Mouse (Mus musculus) intestine, embryonic 15.5 days (tissue): ENCODE data around the gene Cybb. TPM values are rescaled to one million over a fixed set of nuclear protein-coding genes. Genes with fewer than 3 reads are reported as not detected.

Experiments
- ATAC-seq: fragments of 200-750 bp; cut with Nextera tagmentation; 2 replicates; pipeline ENCODE4 v1.8.0; 2017; ENCODE audit warnings: moderate TSS enrichment, moderate library complexity
- H3K27ac ChIP-seq: fragments of 300-500 bp; sonication (generic); 2 replicates; pipeline ENCODE4 v1.5.1; 2015; ENCODE audit warnings: mild to moderate bottlenecking, inconsistent platforms
- H3K27me3 ChIP-seq: fragments of 300-500 bp; sonication (generic); replicated peaks from 2 replicates; pipeline ENCODE4 v1.6.1; 2015; ENCODE audit warnings: inconsistent platforms
- H3K36me3 ChIP-seq: fragments of 300-500 bp; sonication (generic); 2 replicates; pipeline ENCODE4 v1.6.1; 2015; ENCODE audit warnings: inconsistent platforms
- H3K4me1 ChIP-seq: fragments of 300-500 bp; sonication (generic); replicated peaks from 2 replicates; pipeline ENCODE4 v1.6.1; 2015; ENCODE audit warnings: inconsistent platforms
- H3K4me2 ChIP-seq: fragments of 300-500 bp; sonication (generic); replicated peaks from 2 replicates; pipeline ENCODE4 v1.6.1; 2015; ENCODE audit warnings: mild to moderate bottlenecking, inconsistent platforms
- H3K4me3 ChIP-seq: fragments of 300-500 bp; sonication (generic); replicated peaks from 2 replicates; pipeline ENCODE4 v1.5.1; 2015; ENCODE audit warnings: inconsistent platforms
- H3K9ac ChIP-seq: fragments of 300-500 bp; sonication (generic); 2 replicates; pipeline ENCODE4 v1.6.1; 2015; ENCODE audit warnings: inconsistent platforms
- H3K9me3 ChIP-seq: fragments of 300-500 bp; sonication (generic); 2 replicates; pipeline ENCODE4 v1.6.1; 2016; ENCODE audit warnings: inconsistent platforms
- WGBS: fragments of 180-500 bp; shearing (Covaris S2); methylation state at CpG from one replicate; pipeline ENCODE4 v1.1.7; 2015; 5-methylcytosine and 5-hydroxymethylcytosine counted together
- polyA plus RNA-seq: library from polyadenylated mRNA; unstranded; fragments of >200 nt; fragmentation: Nextera tagmentation; extraction: Ambion mirVana; gene quantifications from 2 replicates; pipeline ENCODE4 v1.2.1, GENCODE M21; 2015

The Cybb gene
- polyA plus RNA-seq, 1 experiment from 2014 or later = 4.2 TPM

DNA sequence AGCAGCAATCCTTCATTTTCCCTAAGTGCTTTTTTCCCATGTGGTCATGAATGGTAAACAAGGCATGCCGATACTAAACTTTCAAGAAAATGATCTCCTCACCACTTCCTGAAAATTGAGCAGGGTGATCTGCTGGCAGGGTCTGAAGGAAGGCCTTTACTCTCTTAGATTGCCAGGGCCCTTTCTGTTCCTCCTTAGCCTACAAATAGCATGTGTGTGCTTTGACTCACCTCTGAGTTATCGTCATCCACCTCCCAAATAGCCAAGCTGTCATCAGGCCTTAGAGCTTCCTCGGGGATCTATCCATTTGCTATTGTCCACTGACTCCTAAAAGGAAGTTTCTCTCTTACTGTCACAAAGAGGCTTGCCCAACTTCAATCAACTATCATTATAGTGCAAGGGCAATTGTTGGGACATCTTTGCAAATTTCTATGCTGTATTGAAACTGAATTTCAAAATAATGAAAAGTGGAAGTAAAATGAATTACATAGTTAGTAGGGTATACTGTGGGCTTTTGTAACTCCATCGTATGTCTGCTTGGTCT is 27.1 kb downstream of the Cybb start:
- no peak overlapping the region for H3K4me3 ChIP-seq
- no peaks in the 10 kb centered on the region for H3K4me1 ChIP-seq
- ATAC-seq = no peak
- 80% methylated on average over 4 of the region's 4 CpGs for WGBS
- no peaks in the 10 kb centered on the region for H3K27me3 ChIP-seq
- no peaks in the 10 kb centered on the region for H3K36me3 ChIP-seq
- H3K4me2 ChIP-seq = no peak overlapping the region
- no peak overlapping the region for H3K27ac ChIP-seq
- H3K9ac ChIP-seq = no peak overlapping the region
- H3K9me3 ChIP-seq = no peaks in the 10 kb centered on the region

DNA sequence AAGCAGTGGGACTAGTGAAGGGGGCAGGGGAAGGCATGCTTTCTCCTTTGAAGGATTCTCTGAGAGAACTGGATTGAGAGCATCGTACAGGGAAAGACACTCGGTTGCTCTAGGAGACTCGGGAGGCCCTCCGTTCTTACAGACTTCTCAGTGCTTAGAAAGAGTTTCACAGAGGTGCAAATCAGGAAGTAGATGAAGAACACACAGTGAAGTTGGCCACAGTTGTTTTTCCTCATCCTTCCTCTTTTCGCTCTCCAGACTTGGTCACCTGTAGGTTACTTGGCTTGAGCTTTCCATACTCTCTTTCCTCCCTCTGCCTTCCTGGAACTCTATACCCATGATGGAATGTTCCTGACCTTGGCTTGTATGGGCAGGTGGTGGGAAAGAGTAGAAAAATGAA is 35.2 kb downstream of the Cybb start:
- no peak overlapping the region for H3K4me2 ChIP-seq
- no peak overlapping the region for H3K27ac ChIP-seq
- no peaks in the 10 kb centered on the region for H3K27me3 ChIP-seq
- WGBS = 91% methylated on average over 5 of the region's 5 CpGs
- H3K9ac ChIP-seq = no peak overlapping the region
- no peaks in the 10 kb centered on the region for H3K9me3 ChIP-seq
- no peaks in the 10 kb centered on the region for H3K36me3 ChIP-seq
- H3K4me3 ChIP-seq = no peak overlapping the region
- no peaks in the 10 kb centered on the region for H3K4me1 ChIP-seq
- no peak for ATAC-seq

DNA sequence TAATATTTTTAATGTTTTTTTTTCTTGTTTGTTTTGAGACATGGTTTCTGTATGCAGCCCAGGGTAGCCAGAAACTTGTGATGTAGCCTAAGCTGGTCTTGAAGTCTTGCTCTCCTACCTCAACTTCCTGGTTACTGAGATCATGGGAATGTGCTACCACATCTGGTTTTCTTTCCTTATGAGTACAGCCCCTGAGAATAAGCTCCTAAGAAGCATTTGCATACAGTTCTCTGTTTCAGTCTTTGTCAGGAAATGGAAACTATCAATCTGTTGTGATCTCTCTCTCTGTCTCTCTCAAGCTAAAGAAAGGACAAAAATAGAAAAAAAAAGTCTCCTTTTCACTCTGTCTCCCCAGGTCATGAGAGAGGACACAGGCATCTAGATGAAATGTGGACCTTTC is 40.3 kb downstream of the Cybb start:
- Histone ChIP-seq H3K4me2 (no peak overlapping the region), H3K27me3 (no peaks in the 10 kb centered on the region), H3K9me3 (no peaks in the 10 kb centered on the region), H3K4me1 (no peaks in the 10 kb centered on the region), H3K4me3 (no peak overlapping the region), H3K27ac (no peak overlapping the region), H3K36me3 (no peaks in the 10 kb centered on the region), H3K9ac (no peak overlapping the region)
- no peak for ATAC-seq

DNA sequence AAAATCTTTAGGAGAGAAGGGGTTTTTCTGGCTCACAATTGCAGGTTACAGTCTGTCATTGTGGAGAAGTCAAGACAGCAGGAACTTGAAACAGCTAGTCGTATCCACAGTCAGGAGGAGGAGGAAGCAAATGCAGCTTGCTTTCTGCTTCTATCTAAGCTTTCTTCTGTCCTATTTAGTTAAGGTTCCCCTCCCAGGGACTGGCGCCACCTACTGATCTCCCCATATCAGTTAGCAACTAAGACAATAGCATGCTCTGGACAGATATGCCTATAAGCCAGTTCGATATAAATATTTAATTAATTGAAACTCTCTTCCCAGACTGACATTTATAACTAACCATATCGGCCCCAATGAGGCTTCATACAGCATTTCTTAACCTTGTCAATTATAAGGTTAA is 46.5 kb downstream of the Cybb start:
- Histone ChIP-seq H3K4me2 (no peak overlapping the region), H3K9me3 (no peaks in the 10 kb centered on the region), H3K27me3 (no peaks in the 10 kb centered on the region), H3K36me3 (no peaks in the 10 kb centered on the region), H3K4me1 (no peaks in the 10 kb centered on the region), H3K9ac (no peak overlapping the region), H3K27ac (no peak overlapping the region), H3K4me3 (no peak overlapping the region)
- WGBS = 66% methylated on average over 4 of the region's 4 CpGs
- ATAC-seq = no peak

DNA sequence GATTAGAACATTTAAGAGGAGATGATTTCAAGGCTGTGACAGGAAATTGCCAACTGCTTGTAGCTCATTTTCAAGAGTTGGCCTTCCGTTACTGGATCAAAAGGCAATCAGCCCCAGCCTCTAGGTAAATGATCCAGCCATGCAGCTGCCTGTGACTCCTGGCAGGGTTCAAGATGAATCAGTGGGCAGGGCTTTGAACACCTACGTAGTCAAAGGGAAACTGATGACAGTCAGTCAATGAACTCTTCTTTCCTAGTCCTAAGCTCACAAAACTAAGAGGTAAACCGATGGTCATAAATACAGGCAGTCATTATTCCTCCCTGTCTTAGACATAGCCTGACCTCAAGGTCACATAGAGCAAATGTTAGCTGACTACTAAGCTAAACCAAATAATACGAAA is 47.0 kb downstream of the Cybb start:
- Histone ChIP-seq H3K9me3 (no peaks in the 10 kb centered on the region), H3K27me3 (no peaks in the 10 kb centered on the region), H3K4me1 (no peaks in the 10 kb centered on the region), H3K36me3 (no peaks in the 10 kb centered on the region), H3K4me2 (no peak overlapping the region), H3K27ac (no peak overlapping the region), H3K4me3 (no peak overlapping the region), H3K9ac (no peak overlapping the region)
- 65% methylated on average over 4 of the region's 4 CpGs for WGBS
- ATAC-seq = no peak

DNA sequence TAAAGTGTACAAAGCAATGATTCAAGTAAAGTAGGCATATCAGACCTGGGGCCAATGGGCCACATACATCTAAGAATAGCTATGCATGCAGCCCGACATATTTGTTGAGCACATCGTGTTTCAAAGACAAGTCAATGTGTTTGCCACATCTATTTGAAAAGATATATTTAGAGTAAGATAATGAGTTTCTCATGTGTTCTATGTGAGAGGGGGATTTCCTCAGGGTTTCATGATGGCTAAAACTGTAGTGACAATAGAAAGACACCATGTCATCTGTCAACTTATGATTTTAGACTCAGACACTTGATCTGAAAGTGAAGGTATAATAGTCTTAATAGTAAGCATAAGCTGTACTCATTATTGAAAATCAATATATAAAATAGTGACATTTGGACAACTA is 48.3 kb downstream of the Cybb start:
- 93% methylated on average over 2 of the region's 2 CpGs for WGBS

DNA sequence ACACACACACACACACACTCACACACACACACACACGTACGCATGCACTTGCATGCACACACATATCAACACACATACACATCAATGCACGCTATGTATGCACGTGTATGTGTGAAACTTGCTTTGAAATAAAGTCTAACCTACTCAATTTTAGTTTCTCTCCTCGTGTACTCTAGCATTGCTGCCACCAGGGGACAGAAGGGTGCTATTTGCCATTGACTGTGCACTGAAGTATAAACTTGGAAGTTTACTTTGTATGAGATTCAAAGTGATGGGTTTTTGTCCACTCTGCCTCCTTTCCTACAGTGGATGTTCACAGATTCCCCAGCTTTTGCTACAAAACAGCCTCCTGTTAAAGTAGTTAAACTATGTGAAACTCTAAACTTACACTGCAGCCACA is 73.7 kb downstream of the Cybb start:
- Histone ChIP-seq H3K9ac (no peak overlapping the region), H3K36me3 (no peaks in the 10 kb centered on the region), H3K9me3 (no peaks in the 10 kb centered on the region), H3K4me1 (no peaks in the 10 kb centered on the region), H3K4me2 (no peak overlapping the region), H3K4me3 (no peak overlapping the region), H3K27ac (no peak overlapping the region), H3K27me3 (no peaks in the 10 kb centered on the region)
- 78% methylated on average over 5 of the region's 5 CpGs for WGBS
- ATAC-seq = no peak

More for the DNA sequence above, 48.3 kb downstream of the Cybb start:
- Histone ChIP-seq H3K9ac (no peak overlapping the region), H3K27ac (no peak overlapping the region), H3K27me3 (no peaks in the 10 kb centered on the region), H3K36me3 (no peaks in the 10 kb centered on the region), H3K4me3 (no peak overlapping the region), H3K9me3 (no peaks in the 10 kb centered on the region), H3K4me2 (no peak overlapping the region), H3K4me1 (no peaks in the 10 kb centered on the region)
- ATAC-seq = no peak

Other genes starting within 250 kb of the Cybb start
- not detected in 2 replicates for gene Gm14862, start 230.9 kb downstream of the Cybb start, polyA plus RNA-seq
- 4.1 and 4.9 TPM in 2 replicates for gene Xk, start 215.0 kb downstream of the Cybb start, polyA plus RNA-seq
- gene H2al1m, start 204.0 kb downstream of the Cybb start, polyA plus RNA-seq = not detected in 2 replicates
- not detected in 2 replicates for gene H2al1k, start 137.1 kb downstream of the Cybb start, polyA plus RNA-seq
- not detected in 2 replicates for gene H2al1o, start 84.6 kb upstream of the Cybb start, polyA plus RNA-seq
- 61.2 and 62.1 TPM in 2 replicates for gene Dynlt3, start 175.2 kb upstream of the Cybb start, polyA plus RNA-seq